Mouse (Mus musculus) spleen, adult 18-20 months (tissue): ENCODE measurements around the gene Dscam.

Experiments used
- DNase-seq, 2 experiments: peaks; one replicate each; pipeline ENCODE4 v3.0.0; 2022; ENCODE audit warnings: mixed read lengths in 2 of 2

Dscam gene

GRCm38 (mm10) chr16:97170513-97171081 lies at the start of gene Dscam:
TSS of gene Dscam (minus strand) at chr16:97170752.
- no peak for DNase-seq

GRCm38 (mm10) chr16:97219381-97219780 lies 48.8 kb upstream of the Dscam start:
- DNase-seq = no peak

- DNase-seq = no peak
Measured at GRCm38 (mm10) chr16:97209997-97210396, 39.4 kb upstream of the Dscam start.

- no peak for DNase-seq
Measured at GRCm38 (mm10) chr16:97208276-97208675, 37.7 kb upstream of the Dscam start.

GRCm38 (mm10) chr16:97204090-97204489 lies 33.5 kb upstream of the Dscam start:
- no peak for DNase-seq

GRCm38 (mm10) chr16:97203554-97203953 lies 33.0 kb upstream of the Dscam start:
- DNase-seq = no peak

- no peak for DNase-seq
Measured at GRCm38 (mm10) chr16:97194630-97195029, 24.1 kb upstream of the Dscam start.

GRCm38 (mm10) chr16:97194179-97194578 lies 23.6 kb upstream of the Dscam start:
- DNase-seq = no peak

- no peak for DNase-seq
Measured at GRCm38 (mm10) chr16:97192296-97192695, 21.7 kb upstream of the Dscam start.

- DNase-seq = no peak
Measured at GRCm38 (mm10) chr16:97190604-97191003, 20.1 kb upstream of the Dscam start.

GRCm38 (mm10) chr16:97171500-97171899 lies 948 bp upstream of the Dscam start:
- DNase-seq = no peak

- DNase-seq = no peak
Measured at GRCm38 (mm10) chr16:97169901-97170512, 545 bp downstream of the Dscam start.

- no peak for DNase-seq
Measured at GRCm38 (mm10) chr16:97168614-97169013, 1.9 kb downstream of the Dscam start.

- DNase-seq = no peak
Measured at GRCm38 (mm10) chr16:97168030-97168429, 2.5 kb downstream of the Dscam start.

- no peak for DNase-seq
Measured at GRCm38 (mm10) chr16:97166166-97166565, 4.4 kb downstream of the Dscam start.

GRCm38 (mm10) chr16:97165444-97166121 lies 5.0 kb downstream of the Dscam start:
- DNase-seq = peak in 1 of 2 experiments; percentile 11

- DNase-seq = no peak
Measured at GRCm38 (mm10) chr16:97158279-97158678, 12.3 kb downstream of the Dscam start.

GRCm38 (mm10) chr16:97144544-97145194 lies 25.9 kb downstream of the Dscam start:
- no peak for DNase-seq

- no peak for DNase-seq
Measured at GRCm38 (mm10) chr16:97141943-97142342, 28.6 kb downstream of the Dscam start.

GRCm38 (mm10) chr16:97135003-97135827 lies 35.3 kb downstream of the Dscam start:
- DNase-seq = no peak

- no peak for DNase-seq
Measured at GRCm38 (mm10) chr16:97127296-97127695, 43.3 kb downstream of the Dscam start.

- DNase-seq = no peak
Measured at GRCm38 (mm10) chr16:97110028-97110427, 60.5 kb downstream of the Dscam start.

GRCm38 (mm10) chr16:97105266-97105665 lies 65.3 kb downstream of the Dscam start:
- DNase-seq = no peak
